Mouse (Mus musculus) lung, embryonic 14.5 days (tissue): ENCODE data around the gene Tent5b. TPM values are rescaled to one million over a fixed set of nuclear protein-coding genes. Genes with fewer than 3 reads are reported as not detected.

Source experiments
- ATAC-seq: fragments of 200-750 bp; cut with Nextera tagmentation; 2 replicates; pipeline ENCODE4 v1.8.0; 2017; ENCODE audit warnings: mild to moderate bottlenecking, moderate TSS enrichment, moderate library complexity; ENCODE audit not compliant: insufficient read depth
- DNase-seq: peaks from one replicate; pipeline ENCODE4 v3.0.0-alpha.2; 2015
- H3K27ac ChIP-seq: fragments of 300-500 bp; sonication (generic); 2 replicates; pipeline ENCODE4 v1.5.1; 2014; ENCODE audit warnings: low read depth, mild to moderate bottlenecking, moderate library complexity
- H3K27me3 ChIP-seq: fragments of 300-500 bp; sonication (generic); 2 replicates; pipeline ENCODE4 v1.6.1; 2014; ENCODE audit warnings: low read length, control low read depth; ENCODE audit not compliant: insufficient read depth
- H3K36me3 ChIP-seq: fragments of 300-500 bp; sonication (generic); 2 replicates; pipeline ENCODE4 v1.6.1; 2014; ENCODE audit warnings: control low read depth; ENCODE audit not compliant: insufficient read depth
- H3K4me1 ChIP-seq: fragments of 300-500 bp; sonication (generic); 2 replicates; pipeline ENCODE4 v1.6.1; 2014; ENCODE audit warnings: antibody characterized with exemption, control low read depth; ENCODE audit not compliant: insufficient read depth
- H3K4me2 ChIP-seq: fragments of 300-500 bp; sonication (generic); 2 replicates; pipeline ENCODE4 v1.6.1; 2014; ENCODE audit warnings: mild to moderate bottlenecking
- H3K4me3 ChIP-seq: fragments of 300-500 bp; sonication (generic); 2 replicates; pipeline ENCODE4 v1.5.1; 2014; ENCODE audit warnings: low read depth, low read length
- H3K9ac ChIP-seq: fragments of 300-500 bp; sonication (generic); 2 replicates; pipeline ENCODE4 v1.6.1; 2014
- H3K9me3 ChIP-seq: fragments of 300-500 bp; sonication (generic); 2 replicates; pipeline ENCODE4 v1.6.1; 2016; ENCODE audit warnings: low read depth, low read length, control low read depth
- CTCF ChIP-seq: IDR thresholded peaks from 2 replicates; pipeline ENCODE4 v1.5.1; 2016; ENCODE audit warnings: antibody characterized with exemption, low read depth
- WGBS: fragments of 180-500 bp; shearing (Covaris S2); extraction: QIAGEN DNeasy Blood & Tissue Kit; methylation state at CpG from one replicate; pipeline ENCODE4 v1.1.7; 2014; 5-methylcytosine and 5-hydroxymethylcytosine counted together
- polyA plus RNA-seq: library from polyadenylated mRNA; unstranded; fragments of >200 nt; fragmentation: Nextera tagmentation; extraction: Ambion mirVana; gene quantifications from 2 replicates; pipeline ENCODE4 v1.2.1, GENCODE M21; 2014

Gene Tent5b
- polyA plus RNA-seq, 1 experiment from 2014 or later, result 0.41 TPM

GRCm38 (mm10) chr4:133536652-133537051 lies 56.7 kb downstream of the Tent5b start:
- WGBS, result 84% methylated on average over 5 of the region's 5 CpGs
- no peaks in the 10 kb centered on the region for H3K4me1 ChIP-seq
- ATAC-seq, result no peak

More at GRCm38 (mm10) chr4:133536652-133537051, 56.7 kb downstream of the Tent5b start:
- H3K27ac ChIP-seq, result no peak overlapping the region
- H3K9me3 ChIP-seq, result no peaks in the 10 kb centered on the region
- no peak for DNase-seq
- H3K36me3 ChIP-seq, result peaks cover 96% of the 10 kb centered on the region
- H3K9ac ChIP-seq, result no peak overlapping the region
- no peak overlapping the region for H3K4me3 ChIP-seq
- no peak for TF ChIP-seq CTCF
- no peak overlapping the region for H3K4me2 ChIP-seq
- H3K27me3 ChIP-seq, result no peaks in the 10 kb centered on the region

Other genes starting within 250 kb of the Tent5b start
- gene Map3k6, start 239.3 kb upstream of the Tent5b start, polyA plus RNA-seq, result 2.0 and 2.2 TPM in 2 replicates
- gene Sytl1, start 217.0 kb upstream of the Tent5b start, polyA plus RNA-seq, result 0.73 and 0.84 TPM in 2 replicates
- 86.5 and 88.1 TPM in 2 replicates for gene Tmem222, start 202.3 kb upstream of the Tent5b start, polyA plus RNA-seq
- 13.8 and 15.3 TPM in 2 replicates for gene Wdtc1, start 126.7 kb upstream of the Tent5b start, polyA plus RNA-seq
- gene Slc9a1, start 110.4 kb upstream of the Tent5b start, polyA plus RNA-seq, result 8.7 and 9.7 TPM in 2 replicates
- gene Trnp1, start 18.4 kb downstream of the Tent5b start, polyA plus RNA-seq, result 1.1 and 1.3 TPM in 2 replicates
- 28.0 and 31.5 TPM in 2 replicates for gene Kdf1, start 38.8 kb downstream of the Tent5b start, polyA plus RNA-seq
- 248 and 258 TPM in 2 replicates for gene Nudc, start 65.9 kb downstream of the Tent5b start, polyA plus RNA-seq
- gene Nr0b2, start 73.2 kb downstream of the Tent5b start, polyA plus RNA-seq, result 0.39 TPM in 1 of 2 replicates, not detected in the other
- gene Gpatch3, start 94.6 kb downstream of the Tent5b start, polyA plus RNA-seq, result 8.0 and 8.7 TPM in 2 replicates
- gene Gpn2, start 104.2 kb downstream of the Tent5b start, polyA plus RNA-seq, result 21.1 and 23.7 TPM in 2 replicates
- 10.4 and 10.6 TPM in 2 replicates for gene Sfn, start 122.0 kb downstream of the Tent5b start, polyA plus RNA-seq
- 5.5 and 9.9 TPM in 2 replicates for gene Zdhhc18, start 170.0 kb downstream of the Tent5b start, polyA plus RNA-seq
- gene Pigv, start 192.5 kb downstream of the Tent5b start, polyA plus RNA-seq, result 13.9 and 14.5 TPM in 2 replicates